Mouse (Mus musculus): Measurements from ENCODE around the gene Kctd8. TPM values are rescaled to one million over a fixed set of nuclear protein-coding genes. Genes with fewer than 3 reads are reported as not detected.

Kctd8 gene
- polyA plus RNA-seq, 2 experiments, result not detected

GRCm38 (mm10) chr5:69159897-69160509 lies 181.5 kb downstream of the Kctd8 start:
- 57% methylated on average over 4 of the region's 4 CpGs for WGBS (ENCODE audit: insufficient replicate concordance)
- no peaks in the 10 kb centered on the region for H3K36me3 ChIP-seq (replicated peaks; ENCODE audit: control insufficient read depth, insufficient read depth, low read depth)
- no peaks in the 10 kb centered on the region for H3K4me1 ChIP-seq (replicated peaks; ENCODE audit: control insufficient read depth in 2 of 2, insufficient read depth in 2 of 2, low read length in 1 of 2)
- DNase-seq (ENCODE audit: low read depth in 3 of 3, low spot score in 3 of 3), result no peak
- H3K4me2 ChIP-seq (ENCODE audit: low read depth), result no peak overlapping the region
- no peak overlapping the region for H3K27ac ChIP-seq
- no peaks in the 10 kb centered on the region for H3K9me3 ChIP-seq (ENCODE audit: control insufficient read depth, low read length)
- H3K4me3 ChIP-seq (ENCODE audit: insufficient read depth in 1 of 2, low read depth in 2 of 2, low read length in 2 of 2), result no peak overlapping the region
- H3K27me3 ChIP-seq (ENCODE audit: control insufficient read depth, insufficient read depth, low read length), result no peaks in the 10 kb centered on the region
- no peak for ATAC-seq (ENCODE audit: insufficient read depth)
- no peak overlapping the region for H3K9ac ChIP-seq (replicated peaks)
- TF ChIP-seq CTCF (IDR thresholded peaks at IDR 0.05; ENCODE audit: low read depth), result no peak
- TF ChIP-seq EP300 (IDR thresholded peaks at IDR 0.05; ENCODE audit: low read depth), result no peak

DNA sequence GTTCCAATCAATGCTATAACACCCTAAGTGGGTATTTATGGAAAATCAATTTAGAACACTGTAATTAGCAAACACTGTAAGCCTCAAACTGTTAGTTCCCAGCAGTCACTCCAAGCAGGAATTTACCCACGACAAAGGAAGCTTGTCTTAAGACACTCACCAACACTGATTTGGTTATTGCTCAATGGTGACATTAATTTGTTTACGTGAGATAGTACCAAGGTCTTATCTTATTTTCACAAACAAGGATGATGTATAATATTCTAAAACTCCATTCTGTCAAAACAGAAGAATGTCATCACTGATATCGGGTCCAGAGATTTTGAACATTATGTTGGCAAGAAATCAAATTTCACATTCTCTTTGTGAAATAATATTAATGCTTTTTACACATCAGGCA lies 185.0 kb downstream of the Kctd8 start:
- Histone ChIP-seq H3K4me2 (ENCODE audit: low read depth) (no peak overlapping the region), H3K4me3 (ENCODE audit: insufficient read depth in 1 of 2, low read depth in 2 of 2, low read length in 2 of 2) (no peak overlapping the region), H3K9me3 (ENCODE audit: control insufficient read depth, low read length) (no peaks in the 10 kb centered on the region), H3K4me1 (replicated peaks; ENCODE audit: control insufficient read depth in 2 of 2, insufficient read depth in 2 of 2, low read length in 1 of 2) (no peaks in the 10 kb centered on the region), H3K27me3 (ENCODE audit: control insufficient read depth, insufficient read depth, low read length) (no peaks in the 10 kb centered on the region), H3K27ac (no peak overlapping the region), H3K9ac (replicated peaks) (no peak overlapping the region), H3K36me3 (replicated peaks; ENCODE audit: control insufficient read depth, insufficient read depth, low read depth) (no peaks in the 10 kb centered on the region)
- DNase-seq (ENCODE audit: low read depth in 3 of 3, low spot score in 3 of 3) (no peak), ATAC-seq (ENCODE audit: insufficient read depth) (no peak)
- no peak for TF ChIP-seq CTCF (IDR thresholded peaks at IDR 0.05; ENCODE audit: low read depth)
- no peak for TF ChIP-seq EP300 (IDR thresholded peaks at IDR 0.05; ENCODE audit: low read depth)
- 55% methylated on average over 3 of the region's 3 CpGs for WGBS (ENCODE audit: insufficient replicate concordance)

- no peak overlapping the region for H3K9ac ChIP-seq (replicated peaks)
- TF ChIP-seq CTCF (IDR thresholded peaks at IDR 0.05; ENCODE audit: low read depth), result no peak
- no peak for TF ChIP-seq EP300 (IDR thresholded peaks at IDR 0.05; ENCODE audit: low read depth)
- H3K4me1 ChIP-seq (replicated peaks; ENCODE audit: control insufficient read depth in 2 of 2, insufficient read depth in 2 of 2, low read length in 1 of 2), result no peaks in the 10 kb centered on the region
- H3K36me3 ChIP-seq (replicated peaks; ENCODE audit: control insufficient read depth, insufficient read depth, low read depth), result no peaks in the 10 kb centered on the region
- no peaks in the 10 kb centered on the region for H3K9me3 ChIP-seq (ENCODE audit: control insufficient read depth, low read length)
- no peak overlapping the region for H3K27ac ChIP-seq
- 55% methylated on average over 2 of the region's 2 CpGs for WGBS (ENCODE audit: insufficient replicate concordance)
- H3K4me2 ChIP-seq (ENCODE audit: low read depth), result no peak overlapping the region
- H3K27me3 ChIP-seq (ENCODE audit: control insufficient read depth, insufficient read depth, low read length), result no peaks in the 10 kb centered on the region
- no peak for ATAC-seq (ENCODE audit: insufficient read depth)
- no peak for DNase-seq (ENCODE audit: low read depth in 3 of 3, low spot score in 3 of 3)
- no peak overlapping the region for H3K4me3 ChIP-seq (ENCODE audit: insufficient read depth in 1 of 2, low read depth in 2 of 2, low read length in 2 of 2)
Observed at GRCm38 (mm10) chr5:69145827-69146226, 195.7 kb downstream of the Kctd8 start.

GRCm38 (mm10) chr5:69141082-69141481 lies 200.4 kb downstream of the Kctd8 start:
- DNase-seq (ENCODE audit: low read depth in 3 of 3, low spot score in 3 of 3), result no peak
- Histone ChIP-seq H3K27ac (no peak overlapping the region), H3K4me3 (ENCODE audit: insufficient read depth in 1 of 2, low read depth in 2 of 2, low read length in 2 of 2) (no peak overlapping the region), H3K27me3 (ENCODE audit: control insufficient read depth, insufficient read depth, low read length) (no peaks in the 10 kb centered on the region), H3K9me3 (ENCODE audit: control insufficient read depth, low read length) (no peaks in the 10 kb centered on the region), H3K4me2 (ENCODE audit: low read depth) (no peak overlapping the region), H3K9ac (replicated peaks) (no peak overlapping the region), H3K36me3 (replicated peaks; ENCODE audit: control insufficient read depth, insufficient read depth, low read depth) (no peaks in the 10 kb centered on the region), H3K4me1 (replicated peaks; ENCODE audit: control insufficient read depth in 2 of 2, insufficient read depth in 2 of 2, low read length in 1 of 2) (no peaks in the 10 kb centered on the region)
- TF ChIP-seq EP300 (IDR thresholded peaks at IDR 0.05; ENCODE audit: low read depth), result no peak
- TF ChIP-seq CTCF (IDR thresholded peaks at IDR 0.05; ENCODE audit: low read depth), result no peak
- WGBS (ENCODE audit: insufficient replicate concordance), result 67% methylated on average over 4 of the region's 4 CpGs
- no peak for ATAC-seq (ENCODE audit: insufficient read depth)

DNA sequence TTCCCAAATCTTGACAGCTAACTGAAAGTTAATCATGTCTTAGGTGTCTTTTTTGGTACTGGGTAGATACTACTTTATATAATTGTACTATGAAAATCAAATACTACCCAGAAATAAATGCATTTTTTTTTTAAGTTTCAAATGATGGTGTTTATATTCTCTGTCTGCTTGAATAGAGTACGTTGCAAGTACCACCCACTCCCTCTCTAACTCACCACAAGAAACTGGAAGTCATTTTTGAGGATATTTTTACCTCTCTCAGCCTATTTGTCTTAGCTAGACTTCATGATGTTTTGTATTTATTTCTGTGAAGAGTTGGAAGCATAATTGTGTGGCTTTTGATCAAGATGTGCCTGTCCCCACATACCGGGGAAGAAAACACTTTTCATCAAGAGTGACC lies 232.8 kb downstream of the Kctd8 start:
- Histone ChIP-seq H3K4me3 (ENCODE audit: insufficient read depth in 1 of 2, low read depth in 2 of 2, low read length in 2 of 2) (no peak overlapping the region), H3K9me3 (ENCODE audit: control insufficient read depth, low read length) (no peaks in the 10 kb centered on the region), H3K4me2 (ENCODE audit: low read depth) (no peak overlapping the region), H3K4me1 (replicated peaks; ENCODE audit: control insufficient read depth in 2 of 2, insufficient read depth in 2 of 2, low read length in 1 of 2) (no peaks in the 10 kb centered on the region), H3K9ac (replicated peaks) (no peak overlapping the region), H3K27me3 (ENCODE audit: control insufficient read depth, insufficient read depth, low read length) (no peaks in the 10 kb centered on the region), H3K27ac (no peak overlapping the region), H3K36me3 (replicated peaks; ENCODE audit: control insufficient read depth, insufficient read depth, low read depth) (no peaks in the 10 kb centered on the region)
- WGBS (ENCODE audit: insufficient replicate concordance), result 44% methylated on average over 2 of the region's 2 CpGs
- ATAC-seq (ENCODE audit: insufficient read depth) (no peak), DNase-seq (ENCODE audit: low read depth in 3 of 3, low spot score in 3 of 3) (no peak)
- TF ChIP-seq CTCF (IDR thresholded peaks at IDR 0.05; ENCODE audit: low read depth) (no peak), EP300 (IDR thresholded peaks at IDR 0.05; ENCODE audit: low read depth) (no peak)

All from liver, embryonic 14.5 days (tissue).